In genomic region chr5:24320467-24320813, GRCm38 (mm10) we compare ENCODE assay signal across 7 mouse cellular contexts. TPM values are rescaled to one million over a fixed set of nuclear protein-coding genes. Genes with fewer than 3 reads are reported as not detected.
A peak's percentile ranks its signal among the peaks of the same experiment; 100 is the strongest.
DNase-seq lines count a peak whose midpoint lies in the region; ATAC-seq and TF ChIP-seq lines count a peak whose summit lies in the region.

No protein-coding gene starts in this region.

- no peak for TF ChIP-seq CTCF in lung, adult 2 months (IDR thresholded peaks at IDR 0.05; ENCODE audit: insufficient read depth, low read length)

- H3K4me2 ChIP-seq in heart, embryonic 16.5 days (ENCODE audit: low read depth, low read length), result peak overlapping the region; percentile 8; the same call in 1 of the 2 replicates
- H3K4me2 ChIP-seq in neural tube, embryonic 11.5 days (ENCODE audit: low read depth), result peak overlapping the region; percentile 19

- H3K27ac ChIP-seq in heart, embryonic 16.5 days (ENCODE audit: low read length), result peak overlapping the region; percentile 82
- H3K27ac ChIP-seq in neural tube, embryonic 11.5 days (ENCODE audit: low read depth, low read length), result 0 out of 2 replicates have a peak overlapping the region, but pooled peaks have one; percentile 4

- peaks cover 17% of the 10 kb centered on the region for H3K36me3 ChIP-seq in heart, embryonic 16.5 days (ENCODE audit: control insufficient read depth, insufficient read depth)
- peaks cover 6% of the 10 kb centered on the region; the same call in 1 of the 2 replicates for H3K36me3 ChIP-seq in neural tube, embryonic 11.5 days (ENCODE audit: control insufficient read depth, insufficient read depth, low read length)

- peak overlapping the region; percentile 55 for H3K9ac ChIP-seq in heart, embryonic 16.5 days (ENCODE audit: low read length)
- peak overlapping the region; percentile 8 for H3K9ac ChIP-seq in neural tube, embryonic 11.5 days (ENCODE audit: low read length)

- peak; percentile 25 for DNase-seq in lung, adult 2 months
- no peak for DNase-seq in lung, postnatal 14 days
- DNase-seq in adrenal gland, postnatal 10 days, result peak; percentile 79
- DNase-seq in neural tube, embryonic 11.5 days (ENCODE audit: low spot score), result no peak
- DNase-seq in urinary bladder, postnatal 25 days (ENCODE audit: low spot score), result no peak

- no peak for TF ChIP-seq POLR2A in lung, adult 2 months (IDR thresholded peaks at IDR 0.05; ENCODE audit: borderline replicate concordance, extremely low read depth, low read depth, low read length)

- ATAC-seq in heart, embryonic 16.5 days (replicated peaks; ENCODE audit: extremely low read depth, insufficient read depth, low FRiP score), result peak; percentile 55
- no peak for ATAC-seq in neural tube, embryonic 11.5 days (ENCODE audit: insufficient read depth, low FRiP score, low TSS enrichment)
- no peak for ATAC-seq in CD4-positive, CD25-positive, alpha-beta regulatory T cell, adult 4 months

- H3K4me3 ChIP-seq in lung, adult 2 months (replicated peaks; ENCODE audit: extremely low read depth, low read depth, low read length), result peak overlapping the region; percentile 27
- H3K4me3 ChIP-seq in heart, embryonic 16.5 days (ENCODE audit: low read length), result no peak overlapping the region; the same call in 1 of the 2 replicates
- H3K4me3 ChIP-seq in neural tube, embryonic 11.5 days (ENCODE audit: low read depth, low read length), result no peak overlapping the region

- WGBS in lung, adult 2 months, result 31% methylated on average over 6 of the region's 6 CpGs
- WGBS in heart, embryonic 16.5 days, result 20% methylated on average over 6 of the region's 6 CpGs
- 42% methylated on average over 6 of the region's 6 CpGs for WGBS in neural tube, embryonic 11.5 days

- H3K9me3 ChIP-seq in heart, embryonic 16.5 days (replicated peaks; ENCODE audit: control insufficient read depth, low read length), result no peaks in the 10 kb centered on the region
- H3K9me3 ChIP-seq in neural tube, embryonic 11.5 days (ENCODE audit: control insufficient read depth, low read length), result no peaks in the 10 kb centered on the region

- no peaks in the 10 kb centered on the region for H3K4me1 ChIP-seq in lung, adult 2 months (ENCODE audit: control insufficient read depth, insufficient read depth, low read length)
- H3K4me1 ChIP-seq in heart, embryonic 16.5 days (ENCODE audit: control insufficient read depth, insufficient read depth, low read length), result peaks cover 35% of the 10 kb centered on the region
- peaks cover 32% of the 10 kb centered on the region for H3K4me1 ChIP-seq in neural tube, embryonic 11.5 days (ENCODE audit: control insufficient read depth, insufficient read depth, low read length)

- H3K27me3 ChIP-seq in heart, embryonic 16.5 days (ENCODE audit: control insufficient read depth, insufficient read depth, low read length), result no peaks in the 10 kb centered on the region
- H3K27me3 ChIP-seq in neural tube, embryonic 11.5 days (ENCODE audit: control insufficient read depth, insufficient read depth, low read length), result no peaks in the 10 kb centered on the region

RNA-seq across cellular contexts. Expression of gene Kcnh2, which starts 31.0 kb away (rescaled TPM):
- polyA plus RNA-seq in lung, adult 2 months (2012; rRNA removed), result 29.5 and 37.1 TPM in 2 replicates
- 10 to 100 TPM; 12.8 to 23.1 TPM for total RNA-seq in adrenal gland, postnatal 10 days (2021)
- 18.0 and 25.2 TPM in 2 replicates for polyA plus RNA-seq in heart, embryonic 16.5 days (2015; fragmentation: Nextera tagmentation; extraction: Ambion mirVana)
- polyA plus RNA-seq in neural tube, embryonic 11.5 days (2014; fragmentation: Nextera tagmentation; extraction: Ambion mirVana), result 16.5 and 18.6 TPM in 2 replicates
- 1 to 10 TPM in 1 of 2 experiments, under 1 TPM in 1; 0.30 to 1.2 TPM for polyA plus RNA-seq in CD4-positive, CD25-positive, alpha-beta regulatory T cell, adult 4 months (2017; shearing (Covaris generic))

RNA-seq across cellular contexts. Expression of gene Nos3, which starts 44.2 kb away (rescaled TPM):
- polyA plus RNA-seq in lung, adult 2 months (2012; rRNA removed), result 21.0 and 28.2 TPM in 2 replicates
- 10 to 100 TPM; 16.3 to 16.6 TPM for total RNA-seq in adrenal gland, postnatal 10 days (2021)
- polyA plus RNA-seq in heart, embryonic 16.5 days (2015; fragmentation: Nextera tagmentation; extraction: Ambion mirVana), result 27.3 and 31.9 TPM in 2 replicates
- polyA plus RNA-seq in neural tube, embryonic 11.5 days (2014; fragmentation: Nextera tagmentation; extraction: Ambion mirVana), result 6.1 and 6.7 TPM in 2 replicates
- polyA plus RNA-seq in CD4-positive, CD25-positive, alpha-beta regulatory T cell, adult 4 months (2017; shearing (Covaris generic)), result under 1 TPM; 0.08 to 0.14 TPM

Comparison
In these comparisons a context has a peak if more than half of its experiments do, and no peak if none do; other contexts are left out.
1. DNase-seq: peak in lung, adult 2 months (single experiment) and adrenal gland, postnatal 10 days (single experiment); none in lung, postnatal 14 days (single experiment), neural tube, embryonic 11.5 days (single experiment) and urinary bladder, postnatal 25 days (single experiment).